Mouse (Mus musculus) stomach, embryonic 16.5 days (tissue): Measurements from ENCODE around the gene Pcp2. TPM values are rescaled to one million over a fixed set of nuclear protein-coding genes. Genes with fewer than 3 reads are reported as not detected.
"Not testable (repeated sequence)": the region's sequence is repeated elsewhere in the genome, so short reads cannot be mapped to it uniquely, and the experiment has no call there.

ENCODE experiments used
- ATAC-seq: fragments of 200-750 bp; cut with Nextera tagmentation; 2 replicates; pipeline ENCODE4 v1.8.0; 2017; ENCODE audit warnings: moderate number of reproducible peaks, moderate TSS enrichment; ENCODE audit not compliant: insufficient read depth, low FRiP score
- H3K27ac ChIP-seq: fragments of 300-500 bp; sonication (generic); 2 replicates; pipeline ENCODE4 v1.5.1; 2014; ENCODE audit warnings: low read length
- H3K27me3 ChIP-seq: fragments of 300-500 bp; sonication (generic); 2 replicates; pipeline ENCODE4 v1.6.1; 2014; ENCODE audit warnings: low read length, control low read depth, mixed read lengths; ENCODE audit not compliant: control insufficient read depth, insufficient read depth
- H3K36me3 ChIP-seq: fragments of 300-500 bp; sonication (generic); 2 replicates; pipeline ENCODE4 v1.6.1; 2014; ENCODE audit warnings: low read length; ENCODE audit not compliant: control insufficient read depth, insufficient read depth
- H3K4me1 ChIP-seq: fragments of 300-500 bp; sonication (generic); 2 replicates; pipeline ENCODE4 v1.6.1; 2014; ENCODE audit warnings: low read length, control low read depth, mixed read lengths; ENCODE audit not compliant: control insufficient read depth, insufficient read depth
- H3K4me2 ChIP-seq: fragments of 300-500 bp; sonication (generic); 2 replicates; pipeline ENCODE4 v1.6.1; 2014; ENCODE audit warnings: low read depth, low read length, mixed read lengths
- H3K4me3 ChIP-seq: fragments of 300-500 bp; sonication (generic); replicated peaks from 2 replicates; pipeline ENCODE4 v1.5.1; 2014; ENCODE audit warnings: mild to moderate bottlenecking, low read length
- H3K9ac ChIP-seq: fragments of 300-500 bp; sonication (generic); 2 replicates; pipeline ENCODE4 v1.6.1; 2014; ENCODE audit warnings: low read length
- H3K9me3 ChIP-seq: fragments of 300-500 bp; sonication (generic); replicated peaks from 2 replicates; pipeline ENCODE4 v1.6.1; 2016; ENCODE audit warnings: low read length, control low read depth; ENCODE audit not compliant: control insufficient read depth
- WGBS: fragments of 180-500 bp; shearing (Covaris S2); extraction: QIAGEN DNeasy Blood & Tissue Kit; methylation state at CpG from one replicate; pipeline ENCODE4 v1.1.7; 2014; 5-methylcytosine and 5-hydroxymethylcytosine counted together
- polyA plus RNA-seq: library from polyadenylated mRNA; unstranded; fragments of >200 nt; fragmentation: Nextera tagmentation; extraction: Ambion mirVana; gene quantifications from 2 replicates; pipeline ENCODE4 v1.2.1, GENCODE M21; 2015

Pcp2 gene
- polyA plus RNA-seq, 1 experiment from 2014 or later: 0.19 TPM

DNA sequence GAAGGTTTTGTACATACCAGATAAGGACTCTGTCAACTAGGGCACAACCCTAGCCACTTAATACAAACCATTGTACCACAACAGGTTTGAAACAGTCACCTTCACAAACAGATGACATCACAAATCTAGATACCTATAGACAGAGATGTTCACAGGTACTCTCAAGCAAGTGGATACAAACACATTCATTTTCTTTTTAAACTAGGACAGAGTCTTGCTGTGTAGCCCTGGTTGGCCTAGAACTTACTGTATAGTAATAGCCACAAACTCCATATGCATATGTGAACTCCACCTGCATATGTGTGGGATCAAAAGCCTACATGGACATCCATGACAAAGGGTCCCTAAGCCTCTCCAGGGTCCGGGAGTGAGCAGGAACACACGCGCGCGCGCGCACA lies 38.4 kb downstream of the Pcp2 start, which contains the start of gene Camsap3:
Gene Camsap3 (plus strand): TSS at position 301 of the 398 bp plus-strand sequence.
- Histone ChIP-seq H3K27ac (peak within 1 kb of the TSS; percentile 91), H3K27me3 (no peaks in the 10 kb centered on the region), H3K36me3 (no peaks in the 10 kb centered on the region), H3K4me2 (peak within 1 kb of the TSS; percentile 87), H3K4me3 (peak within 1 kb of the TSS; percentile 75), H3K9ac (peak within 1 kb of the TSS; percentile 74), H3K4me1 (0 out of 2 replicates have a peak, but pooled peaks cover 3% of the 10 kb centered on the region), H3K9me3 (no peaks in the 10 kb centered on the region)
- 10% methylated on average over 7 of the region's 7 CpGs for WGBS
- no peak for ATAC-seq

DNA sequence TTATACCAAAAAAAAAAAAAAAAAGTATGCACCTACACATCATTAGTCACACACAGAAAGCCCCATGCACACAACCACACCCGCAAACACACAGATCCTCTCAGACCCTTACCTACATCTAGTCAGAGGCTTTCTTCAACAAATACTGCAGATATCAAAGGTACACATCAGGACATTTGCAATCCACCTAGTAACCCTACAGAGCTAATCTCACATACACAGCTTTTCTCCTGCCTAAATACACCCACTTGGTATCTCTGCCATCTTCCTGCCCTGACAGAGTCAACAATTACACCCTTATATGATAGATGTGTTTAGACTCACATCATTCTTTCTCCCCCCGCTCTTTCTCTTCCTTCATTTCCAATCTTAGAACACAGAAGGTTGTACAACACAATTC lies 38.9 kb downstream of the Pcp2 start:
- H3K36me3 ChIP-seq: no peaks in the 10 kb centered on the region
- H3K9me3 ChIP-seq: no peaks in the 10 kb centered on the region
- no peak overlapping the region for H3K4me2 ChIP-seq
- H3K4me1 ChIP-seq: 0 out of 2 replicates have a peak, but pooled peaks cover 3% of the 10 kb centered on the region
- no peak for ATAC-seq
- no peak overlapping the region for H3K9ac ChIP-seq
- no peak overlapping the region; the same call in 1 of the 2 replicates for H3K27ac ChIP-seq
- H3K27me3 ChIP-seq: no peaks in the 10 kb centered on the region
- no peak overlapping the region for H3K4me3 ChIP-seq
- 69% methylated on average over 2 of the region's 2 CpGs for WGBS

DNA sequence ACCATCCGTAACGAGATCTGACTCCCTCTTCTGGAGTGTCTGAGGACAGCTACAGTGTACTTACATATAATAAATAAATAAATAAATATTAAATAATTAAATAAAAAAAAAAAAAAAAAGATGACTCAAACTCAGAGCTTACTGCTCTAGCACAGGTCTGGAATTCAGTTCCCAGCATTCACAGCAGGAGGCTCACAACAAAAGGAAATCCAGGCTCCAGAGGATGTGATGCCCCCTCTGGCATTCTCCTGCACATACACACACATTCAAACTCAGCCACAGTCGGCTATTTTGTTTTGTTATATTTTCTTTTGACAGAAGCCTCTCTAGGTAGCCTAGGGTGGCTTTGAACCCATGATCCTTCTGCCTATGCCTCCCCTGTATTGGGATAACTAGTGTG lies 43.4 kb downstream of the Pcp2 start:
- not testable (repeated sequence) for H3K9ac ChIP-seq, H3K4me2 ChIP-seq, H3K27ac ChIP-seq, H3K4me1 ChIP-seq, H3K4me3 ChIP-seq, H3K27me3 ChIP-seq, H3K9me3 ChIP-seq, ATAC-seq, H3K36me3 ChIP-seq
- WGBS: 81% methylated on average over 1 of the region's 3 CpGs

DNA sequence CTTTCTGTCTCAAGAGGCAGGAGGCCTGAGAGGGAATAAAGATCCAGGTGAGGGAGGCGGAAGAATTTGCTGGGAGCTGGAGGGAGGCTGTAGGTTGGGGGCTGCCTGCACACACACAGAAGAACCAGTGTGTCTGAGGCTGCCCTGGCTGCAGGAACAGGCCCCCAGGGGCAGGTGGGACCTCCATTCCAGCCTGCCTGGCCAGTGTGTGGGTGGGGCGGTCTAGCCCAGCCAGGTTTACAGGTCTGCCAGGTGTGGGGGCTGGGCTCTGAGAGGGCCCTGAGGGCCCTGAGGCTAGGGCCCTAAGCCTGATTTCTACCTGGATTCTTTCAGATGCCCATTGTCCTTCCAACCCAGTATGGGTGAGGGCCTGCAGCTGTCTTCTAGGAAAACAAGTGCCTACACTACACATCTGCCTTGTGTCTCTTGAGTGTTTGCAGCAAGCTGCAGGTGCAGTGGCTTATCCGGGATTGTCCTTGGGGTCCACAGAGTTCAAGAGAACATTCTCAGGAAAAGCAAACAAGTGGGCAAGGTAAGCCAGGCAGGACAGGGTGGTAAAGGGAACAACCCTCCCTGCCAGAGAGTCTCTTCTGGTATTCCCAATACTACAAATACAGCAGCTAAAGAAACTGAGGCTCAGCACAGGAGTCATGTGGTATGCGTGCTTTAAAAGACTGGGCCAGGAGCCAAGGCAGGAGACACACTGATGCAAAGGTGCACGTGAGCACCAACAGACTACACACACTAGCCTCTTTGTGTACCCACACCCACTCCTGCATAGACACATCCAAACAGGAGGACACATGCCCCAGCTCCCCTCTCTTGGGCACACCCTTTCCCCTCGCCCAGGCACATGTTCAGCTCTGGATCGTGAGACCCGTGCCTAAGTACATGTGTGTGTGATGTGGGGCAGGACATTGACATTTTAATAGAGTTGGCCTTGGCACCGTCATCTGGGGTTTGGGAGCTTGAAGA lies 45.7 kb downstream of the Pcp2 start:
- peak; percentile 63 for ATAC-seq
- Histone ChIP-seq H3K4me2 (no peak overlapping the region), H3K27me3 (no peaks in the 10 kb centered on the region), H3K27ac (peak overlapping the region; percentile 38), H3K4me3 (no peak overlapping the region), H3K36me3 (no peaks in the 10 kb centered on the region), H3K4me1 (no peaks in the 10 kb centered on the region), H3K9me3 (no peaks in the 10 kb centered on the region), H3K9ac (no peak overlapping the region)
- WGBS: 66% methylated on average over 9 of the region's 9 CpGs

DNA sequence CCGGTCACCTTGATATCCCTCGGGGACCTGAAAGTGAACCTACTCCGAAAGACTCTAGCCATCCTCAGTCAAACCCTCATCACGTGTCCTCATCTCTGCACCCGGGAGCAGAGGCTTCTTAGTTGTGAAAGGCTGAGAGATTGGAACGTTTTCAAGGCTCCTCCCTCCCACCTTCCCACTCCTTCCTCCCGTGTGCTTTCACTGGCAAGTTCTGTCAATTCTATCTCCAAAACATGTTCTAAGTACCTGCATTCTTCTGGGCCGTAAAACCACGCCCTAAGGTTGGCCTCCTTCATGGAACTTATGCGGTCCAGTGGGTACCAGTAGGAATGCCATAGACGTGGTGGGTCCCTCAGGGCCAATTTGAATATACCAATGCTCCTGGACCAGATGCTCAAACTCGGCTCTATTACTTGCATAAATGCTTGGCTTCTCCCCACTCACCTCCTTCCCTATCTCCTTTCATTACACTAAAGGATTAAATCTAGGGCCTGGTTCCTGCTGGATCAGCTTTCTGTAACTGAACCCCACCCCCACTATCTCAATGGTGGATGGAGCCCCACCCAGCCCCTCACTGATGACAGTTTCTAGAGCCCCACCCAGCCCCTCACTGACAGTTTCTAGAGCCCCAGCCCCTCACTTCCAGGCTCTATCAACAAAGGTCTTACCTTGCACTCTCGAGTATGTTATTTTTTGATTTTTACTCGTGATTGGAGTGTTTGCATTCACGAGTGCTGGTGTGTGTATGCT lies 49.0 kb downstream of the Pcp2 start:
- 69% methylated on average over 15 of the region's 15 CpGs for WGBS
- Histone ChIP-seq H3K4me2 (no peak overlapping the region), H3K9ac (no peak overlapping the region), H3K27me3 (no peaks in the 10 kb centered on the region), H3K36me3 (no peaks in the 10 kb centered on the region), H3K27ac (no peak overlapping the region), H3K9me3 (no peaks in the 10 kb centered on the region), H3K4me3 (no peak overlapping the region), H3K4me1 (no peaks in the 10 kb centered on the region)
- no peak for ATAC-seq

DNA sequence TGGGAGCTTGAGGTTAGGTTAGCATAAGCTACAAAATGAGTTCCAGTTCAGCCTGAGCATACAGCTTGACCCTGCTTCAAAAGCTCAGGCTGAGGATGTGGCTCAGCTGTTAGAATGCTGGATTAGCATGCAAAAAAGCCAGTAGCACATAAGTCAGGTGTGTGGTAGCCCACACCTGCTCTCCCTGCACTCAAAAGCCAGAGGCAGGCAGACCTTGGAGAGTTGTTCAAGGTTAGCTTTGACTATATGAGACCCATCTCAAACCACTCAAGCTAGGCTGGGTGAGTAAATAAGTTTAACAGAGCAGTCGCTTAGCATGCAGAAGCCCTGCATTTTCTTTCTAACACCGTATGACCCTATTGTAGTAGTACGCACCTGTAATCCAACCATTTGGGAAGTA lies 50.8 kb downstream of the Pcp2 start:
- no peaks in the 10 kb centered on the region for H3K36me3 ChIP-seq
- no peak overlapping the region for H3K9ac ChIP-seq
- H3K27ac ChIP-seq: no peak overlapping the region
- 89% methylated on average over 3 of the region's 3 CpGs for WGBS
- H3K4me2 ChIP-seq: no peak overlapping the region
- no peak for ATAC-seq
- no peaks in the 10 kb centered on the region for H3K9me3 ChIP-seq
- no peaks in the 10 kb centered on the region for H3K4me1 ChIP-seq
- no peak overlapping the region for H3K4me3 ChIP-seq
- no peaks in the 10 kb centered on the region for H3K27me3 ChIP-seq

Other genes with a start within 250 kb of the Pcp2 start
- 10.0 and 10.5 TPM in 2 replicates for gene Arhgef18, start 232.5 kb downstream of the Pcp2 start, polyA plus RNA-seq
- 10.8 and 12.1 TPM in 2 replicates for gene Pex11g, start 157.9 kb downstream of the Pcp2 start, polyA plus RNA-seq
- not detected in 2 replicates for gene Tex45, start 154.7 kb downstream of the Pcp2 start, polyA plus RNA-seq
- gene Zfp358, start 132.4 kb downstream of the Pcp2 start, polyA plus RNA-seq: 32.1 and 32.4 TPM in 2 replicates
- gene Mcoln1, start 125.1 kb downstream of the Pcp2 start, polyA plus RNA-seq: 42.4 and 51.4 TPM in 2 replicates
- gene Pnpla6, start 110.2 kb downstream of the Pcp2 start, polyA plus RNA-seq: 36.0 and 37.6 TPM in 2 replicates
- gene C330021F23Rik, start 57.6 kb downstream of the Pcp2 start, polyA plus RNA-seq: 0.97 and 1.1 TPM in 2 replicates
- gene Camsap3, start 38.3 kb downstream of the Pcp2 start, polyA plus RNA-seq: 11.5 and 13.2 TPM in 2 replicates
- 50.8 and 60.3 TPM in 2 replicates for gene Xab2, start 4.2 kb downstream of the Pcp2 start, polyA plus RNA-seq
- 91.3 and 106 TPM in 2 replicates for gene Pet100, start 4.0 kb downstream of the Pcp2 start, polyA plus RNA-seq
- 121 and 144 TPM in 2 replicates for gene Stxbp2, start 5.4 kb upstream of the Pcp2 start, polyA plus RNA-seq
- not detected in 2 replicates for gene Retn, start 30.2 kb upstream of the Pcp2 start, polyA plus RNA-seq
- 2.1 and 2.7 TPM in 2 replicates for gene Mcemp1, start 40.2 kb upstream of the Pcp2 start, polyA plus RNA-seq
- gene Fcor, start 46.8 kb upstream of the Pcp2 start, polyA plus RNA-seq: 9.2 and 9.5 TPM in 2 replicates
- gene Trappc5, start 50.8 kb upstream of the Pcp2 start, polyA plus RNA-seq: 38.0 and 38.5 TPM in 2 replicates
- 0.17 and 0.20 TPM in 2 replicates for gene Fcer2a, start 68.6 kb upstream of the Pcp2 start, polyA plus RNA-seq
- gene Clec4g, start 95.1 kb upstream of the Pcp2 start, polyA plus RNA-seq: 0.19 and 0.45 TPM in 2 replicates
- 0.25 and 0.41 TPM in 2 replicates for gene Cd209a, start 123.4 kb upstream of the Pcp2 start, polyA plus RNA-seq
- not detected in 2 replicates for gene Cd209e, start 228.8 kb upstream of the Pcp2 start, polyA plus RNA-seq